Mouse (Mus musculus) thymus, adult 2 months (tissue): Measurements from ENCODE around the gene Mettl7a2.

ENCODE experiments used
- CTCF ChIP-seq: fragments of 200-500 bp; IDR thresholded peaks from 2 replicates; pipeline ENCODE4 v1.5.1; 2012; ENCODE audit warnings: mild to moderate bottlenecking, control low read depth, low read length, moderate library complexity, borderline replicate concordance; ENCODE audit not compliant: control insufficient read depth, poor library complexity, insufficient read depth; ENCODE audit errors: extremely low read depth
- POLR2A ChIP-seq: fragments of 200-500 bp; IDR thresholded peaks from 2 replicates; pipeline ENCODE4 v1.6.1; 2012; ENCODE audit warnings: mild to moderate bottlenecking, low read length, control low read depth, moderate library complexity; ENCODE audit not compliant: control insufficient read depth, poor library complexity, insufficient read depth; ENCODE audit errors: extremely low read depth

- TF ChIP-seq CTCF (no peak), POLR2A (no peak)
Measured at GRCm38 (mm10) chr15:100367119-100367518, 14.1 kb downstream of the Mettl7a2 start.
